19 mouse cellular contexts compared by ENCODE assay signal in genomic region chr1:62887585-62888483, GRCm38 (mm10).
DNase-seq lines count a peak whose midpoint lies in the region; ATAC-seq lines count a peak whose summit lies in the region.
"Had no signal": no experiment of that assay in that cellular context is flagged by ENCODE, and none has a peak within 500 bp of the region (broad histone marks: within the 10 kb centered on the region; RNA-seq: fewer than 3 reads in every experiment).

No protein-coding gene starts in this region.

- no peak overlapping the region for H3K4me2 ChIP-seq in forebrain, embryonic 15.5 days (replicated peaks)
- no peak overlapping the region for H3K4me2 ChIP-seq in midbrain, embryonic 11.5 days
- no peak overlapping the region for H3K4me2 ChIP-seq in midbrain, embryonic 15.5 days
- no peak overlapping the region for H3K4me2 ChIP-seq in intestine, embryonic 15.5 days (replicated peaks)
- H3K4me2 ChIP-seq: heart, embryonic 11.5 days had no signal

- H3K27me3 ChIP-seq in forebrain, embryonic 10.5 days (ENCODE audit: poor library complexity, severe bottlenecking), result peaks cover 37% of the 10 kb centered on the region
- no peaks in the 10 kb centered on the region for H3K27me3 ChIP-seq in forebrain, embryonic 15.5 days
- H3K27me3 ChIP-seq in midbrain, embryonic 11.5 days (ENCODE audit: control insufficient read depth, insufficient read depth, low read length), result no peaks in the 10 kb centered on the region
- H3K27me3 ChIP-seq in midbrain, embryonic 15.5 days (replicated peaks), result no peaks in the 10 kb centered on the region
- H3K27me3 ChIP-seq in intestine, embryonic 15.5 days (replicated peaks), result no peaks in the 10 kb centered on the region

- DNase-seq in forebrain, embryonic 10.5 days (ENCODE audit: extremely low spot score, low spot score), result no peak
- DNase-seq in midbrain, embryonic 11.5 days (ENCODE audit: low spot score, missing footprints), result peak; percentile 78
- DNase-seq in fibroblast of lung, adult 2 months (ENCODE audit: low read depth), result peak; percentile 40
- peak; percentile 49 for DNase-seq in mesoderm, embryonic 11.5 days (ENCODE audit: low read depth, low spot score)
- no peak for DNase-seq in spleen, postnatal 10 days (ENCODE audit: low spot score in 2 of 2)
- DNase-seq: adrenal gland, adult 8-10 months; cerebellum, adult 11-12 months; gastrocnemius, postnatal 36 days; heart, postnatal 36 days; layer of hippocampus, postnatal 36 days; left cerebral cortex, postnatal 4 days; lung, adult 18-20 months; retina, postnatal 1 day; thymus, postnatal 4 days had no signal

- no peak for ATAC-seq in forebrain, embryonic 15.5 days (replicated peaks)
- ATAC-seq in midbrain, embryonic 11.5 days (ENCODE audit: low FRiP score), result no peak
- no peak for ATAC-seq in midbrain, embryonic 15.5 days (replicated peaks)
- ATAC-seq in intestine, embryonic 15.5 days, result no peak
- ATAC-seq: hindbrain, embryonic 16.5 days had no signal

- no peaks in the 10 kb centered on the region for H3K36me3 ChIP-seq in forebrain, embryonic 10.5 days (replicated peaks)
- no peaks in the 10 kb centered on the region for H3K36me3 ChIP-seq in forebrain, embryonic 15.5 days
- H3K36me3 ChIP-seq in midbrain, embryonic 11.5 days (ENCODE audit: control insufficient read depth, insufficient read depth, low read length), result no peaks in the 10 kb centered on the region
- no peaks in the 10 kb centered on the region for H3K36me3 ChIP-seq in midbrain, embryonic 15.5 days (replicated peaks)
- no peaks in the 10 kb centered on the region for H3K36me3 ChIP-seq in intestine, embryonic 15.5 days

- H3K4me1 ChIP-seq in forebrain, embryonic 10.5 days, result peaks cover 16% of the 10 kb centered on the region
- peaks cover 5% of the 10 kb centered on the region; the same call in 1 of the 2 replicates for H3K4me1 ChIP-seq in forebrain, embryonic 15.5 days
- no peaks in the 10 kb centered on the region for H3K4me1 ChIP-seq in midbrain, embryonic 11.5 days (ENCODE audit: control insufficient read depth, insufficient read depth, low read length)
- no peaks in the 10 kb centered on the region for H3K4me1 ChIP-seq in midbrain, embryonic 15.5 days
- peaks cover 5% of the 10 kb centered on the region; the same call in 1 of the 2 replicates for H3K4me1 ChIP-seq in intestine, embryonic 15.5 days (replicated peaks)

- H3K4me3 ChIP-seq in forebrain, embryonic 10.5 days, result no peak overlapping the region
- no peak overlapping the region for H3K4me3 ChIP-seq in forebrain, embryonic 15.5 days
- H3K4me3 ChIP-seq in midbrain, embryonic 11.5 days (ENCODE audit: low read depth, low read length), result no peak overlapping the region
- no peak overlapping the region for H3K4me3 ChIP-seq in midbrain, embryonic 15.5 days
- no peak overlapping the region for H3K4me3 ChIP-seq in intestine, embryonic 15.5 days (replicated peaks)

- 77% methylated on average over 9 of the region's 9 CpGs for WGBS in forebrain, embryonic 10.5 days
- WGBS in forebrain, embryonic 15.5 days, result 83% methylated on average over 9 of the region's 9 CpGs
- WGBS in midbrain, embryonic 11.5 days, result 79% methylated on average over 9 of the region's 9 CpGs
- WGBS in midbrain, embryonic 15.5 days, result 78% methylated on average over 9 of the region's 9 CpGs
- 43% methylated on average over 9 of the region's 9 CpGs for WGBS in intestine, embryonic 15.5 days

- no peak overlapping the region for H3K9ac ChIP-seq in forebrain, embryonic 15.5 days (replicated peaks)
- H3K9ac ChIP-seq in midbrain, embryonic 11.5 days (ENCODE audit: low read length), result no peak overlapping the region
- no peak overlapping the region for H3K9ac ChIP-seq in midbrain, embryonic 15.5 days
- no peak overlapping the region for H3K9ac ChIP-seq in intestine, embryonic 15.5 days

- 0 out of 2 replicates have a peak, but pooled peaks cover 1% of the 10 kb centered on the region for H3K9me3 ChIP-seq in forebrain, embryonic 10.5 days
- H3K9me3 ChIP-seq in forebrain, embryonic 15.5 days, result no peaks in the 10 kb centered on the region
- H3K9me3 ChIP-seq in midbrain, embryonic 11.5 days (ENCODE audit: control insufficient read depth, low read length), result no peaks in the 10 kb centered on the region
- H3K9me3 ChIP-seq in midbrain, embryonic 15.5 days, result no peaks in the 10 kb centered on the region
- H3K9me3 ChIP-seq in intestine, embryonic 15.5 days, result no peaks in the 10 kb centered on the region

- 0 out of 2 replicates have a peak overlapping the region, but pooled peaks have one; percentile 44 for H3K27ac ChIP-seq in forebrain, embryonic 10.5 days
- H3K27ac ChIP-seq in forebrain, embryonic 15.5 days (replicated peaks), result no peak overlapping the region
- no peak overlapping the region for H3K27ac ChIP-seq in midbrain, embryonic 11.5 days (ENCODE audit: low read depth, low read length)
- H3K27ac ChIP-seq in midbrain, embryonic 15.5 days, result no peak overlapping the region
- no peak overlapping the region for H3K27ac ChIP-seq in intestine, embryonic 15.5 days

Comparison
In these comparisons a context has a peak if more than half of its experiments do, and no peak if none do; other contexts are left out.
1. DNase-seq: peak in midbrain, embryonic 11.5 days (single experiment), fibroblast of lung, adult 2 months (single experiment) and mesoderm, embryonic 11.5 days (single experiment); none in forebrain, embryonic 10.5 days (single experiment) and spleen, postnatal 10 days (0 of 2).